Mouse (Mus musculus) kidney, postnatal 10 days (tissue): ENCODE results near the gene Usp15.
"Not testable (repeated sequence)": the region's sequence is repeated elsewhere in the genome, so short reads cannot be mapped to it uniquely, and the experiment has no call there.

ENCODE experiments used
- DNase-seq: peaks from one replicate; pipeline ENCODE4 v3.0.0; 2021; ENCODE audit warnings: mixed read lengths

Usp15 gene

GRCm38 (mm10) chr10:123196835-123197559, at the start of gene Usp15:
Gene Usp15, minus strand, starts transcription at chr10:123196995.
- peak; percentile 98 for DNase-seq

GRCm38 (mm10) chr10:123229420-123229819, 32.6 kb upstream of the Usp15 start:
- no peak for DNase-seq

- DNase-seq = no peak
These were observed 26.0 kb upstream of the Usp15 start for GRCm38 (mm10) chr10:123222785-123223184.

- no peak for DNase-seq
These were observed 12.7 kb upstream of the Usp15 start for GRCm38 (mm10) chr10:123209517-123209916.

- no peak for DNase-seq
These were observed 11.5 kb upstream of the Usp15 start for GRCm38 (mm10) chr10:123208336-123208735.

- DNase-seq = no peak
These were observed 9.3 kb upstream of the Usp15 start for GRCm38 (mm10) chr10:123206074-123206473.

GRCm38 (mm10) chr10:123205364-123205763, 8.6 kb upstream of the Usp15 start:
- not testable (repeated sequence) for DNase-seq

- no peak for DNase-seq
These were observed 5.4 kb upstream of the Usp15 start for GRCm38 (mm10) chr10:123201981-123202758.

- DNase-seq = no peak
These were observed 4.6 kb upstream of the Usp15 start for GRCm38 (mm10) chr10:123201436-123201835.

GRCm38 (mm10) chr10:123200996-123201395, 4.2 kb upstream of the Usp15 start:
- no peak for DNase-seq

- DNase-seq = no peak
These were observed 3.5 kb upstream of the Usp15 start for GRCm38 (mm10) chr10:123200320-123200659.

- DNase-seq = no peak
These were observed 3.0 kb upstream of the Usp15 start for GRCm38 (mm10) chr10:123199615-123200319.

- DNase-seq = no peak
These were observed 2.3 kb upstream of the Usp15 start for GRCm38 (mm10) chr10:123199119-123199518.

- no peak for DNase-seq
These were observed 1.4 kb upstream of the Usp15 start for GRCm38 (mm10) chr10:123198183-123198582.

GRCm38 (mm10) chr10:123195961-123196834, 597 bp downstream of the Usp15 start:
- peak; percentile 55 for DNase-seq

GRCm38 (mm10) chr10:123195501-123195900, 1.3 kb downstream of the Usp15 start:
- no peak for DNase-seq

GRCm38 (mm10) chr10:123191038-123191437, 5.8 kb downstream of the Usp15 start:
- no peak for DNase-seq

- no peak for DNase-seq
These were observed 9.5 kb downstream of the Usp15 start for GRCm38 (mm10) chr10:123187337-123187736.

GRCm38 (mm10) chr10:123185907-123186306, 10.9 kb downstream of the Usp15 start:
- no peak for DNase-seq

GRCm38 (mm10) chr10:123183743-123184142, 13.1 kb downstream of the Usp15 start:
- no peak for DNase-seq

- peak; percentile 60 for DNase-seq
These were observed 13.6 kb downstream of the Usp15 start for GRCm38 (mm10) chr10:123183243-123183642.

GRCm38 (mm10) chr10:123182391-123182790, 14.4 kb downstream of the Usp15 start:
- DNase-seq = no peak

GRCm38 (mm10) chr10:123175771-123176170, 21.0 kb downstream of the Usp15 start:
- no peak for DNase-seq
